Mouse (Mus musculus) midbrain, postnatal 0 days (tissue): ENCODE results near the gene Ss18l1. TPM values are rescaled to one million over a fixed set of nuclear protein-coding genes. Genes with fewer than 3 reads are reported as not detected.

Experiments used
- ATAC-seq: fragments of 200-750 bp; cut with Nextera tagmentation; 2 replicates; pipeline ENCODE4 v1.8.0; 2017; ENCODE audit warnings: moderate number of reproducible peaks, mild to moderate bottlenecking, moderate TSS enrichment, moderate library complexity; ENCODE audit not compliant: low FRiP score
- DNase-seq: peaks from one replicate; pipeline ENCODE4 v3.0.0-alpha.2; 2015; ENCODE audit warnings: low spot score
- H3K27ac ChIP-seq: fragments of 300-500 bp; sonication (generic); 2 replicates; pipeline ENCODE4 v1.5.1; 2014; ENCODE audit warnings: low read depth, mild to moderate bottlenecking, low read length, mixed read lengths
- H3K27me3 ChIP-seq: fragments of 300-500 bp; sonication (generic); 2 replicates; pipeline ENCODE4 v1.6.1; 2014; ENCODE audit warnings: low read length, control low read depth, mixed read lengths; ENCODE audit not compliant: insufficient read depth
- H3K36me3 ChIP-seq: fragments of 300-500 bp; sonication (generic); 2 replicates; pipeline ENCODE4 v1.6.1; 2014; ENCODE audit warnings: low read length, control low read depth, mixed read lengths; ENCODE audit not compliant: insufficient read depth
- H3K4me1 ChIP-seq: fragments of 300-500 bp; sonication (generic); 2 replicates; pipeline ENCODE4 v1.6.1; 2014; ENCODE audit warnings: mild to moderate bottlenecking, control low read depth, antibody characterized with exemption, low read length, mixed read lengths; ENCODE audit not compliant: insufficient read depth
- H3K4me2 ChIP-seq: fragments of 300-500 bp; sonication (generic); 2 replicates; pipeline ENCODE4 v1.6.1; 2014; ENCODE audit warnings: low read depth, mild to moderate bottlenecking, low read length, mixed read lengths; ENCODE audit not compliant: poor library complexity, severe bottlenecking
- H3K4me3 ChIP-seq: fragments of 300-500 bp; sonication (generic); 2 replicates; pipeline ENCODE4 v1.5.1; 2014; ENCODE audit warnings: low read depth, mild to moderate bottlenecking, low read length, moderate library complexity
- H3K9ac ChIP-seq: fragments of 300-500 bp; sonication (generic); replicated peaks from 2 replicates; pipeline ENCODE4 v1.6.1; 2014; ENCODE audit warnings: mild to moderate bottlenecking, low read length, moderate library complexity, mixed read lengths; ENCODE audit not compliant: poor library complexity, severe bottlenecking
- H3K9me3 ChIP-seq: fragments of 300-500 bp; sonication (generic); 2 replicates; pipeline ENCODE4 v1.6.1; 2016; ENCODE audit warnings: low read length, control low read depth
- CTCF ChIP-seq: IDR thresholded peaks from 2 replicates; pipeline ENCODE4 v1.5.1; 2016; ENCODE audit warnings: antibody characterized with exemption, mild to moderate bottlenecking
- WGBS: fragments of 180-500 bp; shearing (Covaris S2); extraction: QIAGEN DNeasy Blood & Tissue Kit; methylation state at CpG from one replicate; pipeline ENCODE4 v1.1.7; 2014; 5-methylcytosine and 5-hydroxymethylcytosine counted together
- polyA plus RNA-seq: library from polyadenylated mRNA; unstranded; fragments of >200 nt; fragmentation: Nextera tagmentation; extraction: Ambion mirVana; gene quantifications from 2 replicates; pipeline ENCODE4 v1.2.1, GENCODE M21; 2015
- total RNA-seq: library from RNA; depleted of rRNA; stranded (reverse); fragments of >200 nt; gene quantifications from 2 replicates; pipeline ENCODE4 v1.2.3, GENCODE M21; 2014

Ss18l1 gene
- total and polyA plus RNA-seq, 2 experiments from 2014 or later = 49.2 to 110 TPM

- Histone ChIP-seq H3K4me2 (no peak overlapping the region), H3K4me3 (no peak overlapping the region), H3K36me3 (peaks cover 45% of the 10 kb centered on the region), H3K9me3 (no peaks in the 10 kb centered on the region), H3K4me1 (no peaks in the 10 kb centered on the region; the same call in 1 of the 2 replicates), H3K27me3 (no peaks in the 10 kb centered on the region), H3K27ac (no peak overlapping the region), H3K9ac (no peak overlapping the region)
- WGBS = 90% methylated on average over 14 of the region's 14 CpGs
- ATAC-seq = no peak
- TF ChIP-seq CTCF = peak; percentile 52
- no peak for DNase-seq
Observed at GRCm38 (mm10) chr2:180051986-180052733, 9.9 kb downstream of the Ss18l1 start.

DNA sequence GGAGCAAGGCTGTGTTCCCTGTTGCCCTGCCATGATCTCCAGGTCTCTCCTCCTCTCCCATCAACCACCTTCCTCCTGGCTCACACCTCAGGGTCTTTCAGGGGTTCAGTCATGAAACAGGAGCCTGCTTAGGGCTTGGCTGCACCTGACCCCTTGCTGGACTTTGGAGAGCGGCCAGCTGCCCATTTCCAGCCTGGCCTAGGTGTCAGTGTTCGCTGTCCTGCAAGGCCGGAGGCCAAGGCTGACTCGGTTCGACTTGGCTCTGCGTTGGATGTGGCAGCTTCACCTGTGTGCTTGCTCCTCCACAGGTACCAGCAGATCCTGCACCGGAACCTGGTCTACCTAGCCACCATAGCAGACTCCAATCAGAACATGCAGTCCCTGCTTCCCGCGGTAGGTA is 10.7 kb downstream of the Ss18l1 start:
- Histone ChIP-seq H3K27ac (no peak overlapping the region), H3K4me1 (no peaks in the 10 kb centered on the region; the same call in 1 of the 2 replicates), H3K4me3 (no peak overlapping the region), H3K4me2 (no peak overlapping the region), H3K36me3 (peaks cover 54% of the 10 kb centered on the region), H3K9me3 (no peaks in the 10 kb centered on the region), H3K9ac (no peak overlapping the region), H3K27me3 (no peaks in the 10 kb centered on the region)
- WGBS = 95% methylated on average over 9 of the region's 9 CpGs
- no peak for DNase-seq
- TF ChIP-seq CTCF = no peak
- no peak for ATAC-seq

DNA sequence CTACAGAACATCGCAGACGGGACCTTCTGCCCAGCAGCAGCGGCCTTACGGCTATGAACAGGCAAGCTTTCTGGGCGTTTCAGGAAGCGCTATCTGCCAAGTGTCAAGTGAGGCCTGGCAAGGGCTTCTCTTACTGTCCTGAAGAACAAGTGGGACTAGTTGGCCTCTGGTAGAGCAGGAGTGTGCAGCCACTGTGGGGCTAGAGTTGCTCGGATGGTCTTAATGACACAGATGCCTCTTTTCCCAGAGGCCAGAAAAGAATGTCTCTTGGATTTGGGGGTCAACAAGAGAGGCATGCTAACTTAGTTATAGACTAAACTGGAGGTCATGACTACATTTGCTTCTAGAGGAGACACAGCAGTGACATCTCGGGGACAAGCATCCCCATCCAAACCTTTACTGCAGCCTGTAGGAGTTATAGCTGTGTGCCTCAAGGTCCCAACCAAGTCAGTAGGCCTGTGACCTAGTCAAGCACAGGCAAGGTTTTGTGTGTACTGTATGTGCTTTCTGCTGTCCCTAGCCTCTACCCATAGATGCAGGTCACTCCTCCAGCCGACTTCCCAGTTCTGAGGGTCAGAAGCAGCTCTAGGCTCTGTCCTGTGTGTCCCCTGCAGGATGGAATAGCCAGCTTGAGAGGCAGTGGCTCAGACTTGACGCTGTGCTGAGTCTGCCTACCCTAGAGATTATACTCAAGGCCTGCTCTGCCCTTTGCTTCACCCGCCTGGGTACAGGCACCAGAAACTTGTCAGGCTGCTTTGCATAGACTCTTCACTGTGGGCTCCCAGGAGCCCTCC is 21.2 kb downstream of the Ss18l1 start:
- TF ChIP-seq CTCF = no peak
- H3K27ac ChIP-seq = no peak overlapping the region
- DNase-seq (no peak), ATAC-seq (no peak)
- no peaks in the 10 kb centered on the region for H3K27me3 ChIP-seq
- H3K4me3 ChIP-seq = no peak overlapping the region
- H3K9ac ChIP-seq = no peak overlapping the region
- H3K4me2 ChIP-seq = no peak overlapping the region
- H3K9me3 ChIP-seq = no peaks in the 10 kb centered on the region
- 96% methylated on average over 11 of the region's 11 CpGs for WGBS
- no peaks in the 10 kb centered on the region for H3K4me1 ChIP-seq
- H3K36me3 ChIP-seq = peaks cover 59% of the 10 kb centered on the region

- Histone ChIP-seq H3K27ac (peak overlapping the region; percentile 95), H3K4me3 (peak overlapping the region; percentile 52), H3K4me1 (peaks cover 5% of the 10 kb centered on the region; the same call in 1 of the 2 replicates), H3K36me3 (peaks cover 20% of the 10 kb centered on the region), H3K9me3 (no peaks in the 10 kb centered on the region), H3K4me2 (peak overlapping the region; percentile 80), H3K27me3 (no peaks in the 10 kb centered on the region), H3K9ac (peak overlapping the region; percentile 73)
- WGBS = 34% methylated on average over 20 of the region's 20 CpGs
- DNase-seq (no peak), ATAC-seq (peak; percentile 66)
- no peak for TF ChIP-seq CTCF
Observed at GRCm38 (mm10) chr2:180069770-180070480, 27.6 kb downstream of the Ss18l1 start.

DNA sequence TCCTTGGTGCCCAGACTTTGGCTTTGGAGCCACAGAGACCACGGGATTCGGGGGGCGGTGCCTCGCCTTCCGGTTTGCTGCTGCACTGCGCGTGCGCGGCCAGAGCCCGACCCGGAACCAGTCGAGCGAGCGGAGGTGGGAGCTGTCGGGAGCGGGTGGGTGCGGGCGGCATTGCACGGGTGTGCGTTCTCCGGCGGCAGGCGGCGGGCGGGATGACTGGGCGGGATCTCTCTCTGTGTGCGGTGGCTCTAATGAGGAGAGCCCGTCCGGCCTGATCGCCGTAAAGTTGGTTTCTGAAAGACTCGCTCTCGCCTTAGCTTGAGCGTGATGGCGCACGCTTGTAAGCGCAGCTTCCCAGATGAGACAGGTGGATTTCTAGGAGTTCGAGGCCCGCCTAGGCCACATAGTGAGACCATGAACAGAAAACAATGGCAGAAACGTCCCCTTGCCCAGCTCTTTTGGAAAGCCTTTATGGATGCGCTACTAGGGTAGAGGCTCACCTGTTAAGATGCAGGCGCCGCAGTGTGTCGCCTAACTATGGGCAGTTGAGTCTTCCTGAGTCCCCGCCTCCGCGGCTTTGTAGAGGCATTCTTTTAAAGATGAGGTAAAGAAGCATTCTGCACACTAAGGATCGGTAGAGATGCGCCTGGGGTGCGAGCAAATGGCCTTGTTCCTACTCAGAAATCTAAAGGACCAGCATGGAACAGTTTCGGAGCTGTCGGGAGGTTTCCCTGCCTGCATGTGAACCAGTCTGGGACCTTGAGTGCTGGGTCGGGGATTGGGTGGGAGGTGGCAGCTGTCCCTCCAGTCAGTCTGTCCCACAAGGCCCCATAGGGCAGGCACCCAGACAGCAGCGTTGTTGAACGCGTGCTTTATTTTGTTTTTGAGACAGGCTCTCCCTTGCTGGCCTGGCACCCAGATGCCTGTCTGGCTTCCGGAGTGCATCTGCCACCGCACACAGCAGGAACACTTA is 28.5 kb downstream of the Ss18l1 start, which contains the start of gene Mtg2:
Mtg2 (plus strand) TSS at position 108 of the 973 bp plus-strand sequence.
- Histone ChIP-seq H3K36me3 (peaks cover 20% of the 10 kb centered on the region), H3K4me3 (peak within 1 kb of the TSS; percentile 52), H3K27me3 (no peaks in the 10 kb centered on the region), H3K9ac (peak within 1 kb of the TSS; percentile 73), H3K4me2 (peak within 1 kb of the TSS; percentile 80), H3K4me1 (peaks cover 5% of the 10 kb centered on the region; the same call in 1 of the 2 replicates), H3K9me3 (no peaks in the 10 kb centered on the region), H3K27ac (peak within 1 kb of the TSS; percentile 95)
- ATAC-seq (peak; percentile 96), DNase-seq (peak; percentile 93)
- 4% methylated on average over 58 of the region's 58 CpGs for WGBS
- peak; percentile 13; the same call in 1 of the 2 replicates for TF ChIP-seq CTCF
